Mouse (Mus musculus): ENCODE data around the gene Mindy2.

Gene Mindy2

GRCm38 (mm10) chr9:70668048-70668447 lies 11.1 kb upstream of the Mindy2 start:
- DNase-seq (ENCODE audit: low read depth, low spot score): peak; percentile 48

GRCm38 (mm10) chr9:70666811-70667210 lies 9.8 kb upstream of the Mindy2 start:
- no peak for DNase-seq (ENCODE audit: low read depth, low spot score)

GRCm38 (mm10) chr9:70665372-70666145 lies 8.6 kb upstream of the Mindy2 start:
- no peak for DNase-seq (ENCODE audit: low read depth, low spot score)

GRCm38 (mm10) chr9:70664847-70665246 lies 7.9 kb upstream of the Mindy2 start:
- no peak for DNase-seq (ENCODE audit: low read depth, low spot score)

GRCm38 (mm10) chr9:70658266-70658665 lies 1.3 kb upstream of the Mindy2 start:
- DNase-seq (ENCODE audit: low read depth, low spot score): no peak

- peak; percentile 90 for DNase-seq (ENCODE audit: low read depth, low spot score)
Observed at GRCm38 (mm10) chr9:70656130-70657007, 605 bp downstream of the Mindy2 start, which contains the start of gene Gm10642. TSS of gene Gm10642 (plus strand) at chr9:70656251.

GRCm38 (mm10) chr9:70655764-70656129 lies 1.2 kb downstream of the Mindy2 start:
- no peak for DNase-seq (ENCODE audit: low read depth, low spot score)

- DNase-seq (ENCODE audit: low read depth, low spot score): no peak
Observed at GRCm38 (mm10) chr9:70654496-70654895, 2.5 kb downstream of the Mindy2 start.

- no peak for DNase-seq (ENCODE audit: low read depth, low spot score)
Observed at GRCm38 (mm10) chr9:70653875-70654274, 3.1 kb downstream of the Mindy2 start.

GRCm38 (mm10) chr9:70652221-70652620 lies 4.8 kb downstream of the Mindy2 start:
- DNase-seq (ENCODE audit: low read depth, low spot score): no peak

- DNase-seq (ENCODE audit: low read depth, low spot score): no peak
Observed at GRCm38 (mm10) chr9:70650994-70651393, 6.0 kb downstream of the Mindy2 start.

GRCm38 (mm10) chr9:70650260-70650659 lies 6.7 kb downstream of the Mindy2 start:
- DNase-seq (ENCODE audit: low read depth, low spot score): no peak

- no peak for DNase-seq (ENCODE audit: low read depth, low spot score)
Observed at GRCm38 (mm10) chr9:70636748-70637147, 20.2 kb downstream of the Mindy2 start.

- DNase-seq (ENCODE audit: low read depth, low spot score): no peak
Observed at GRCm38 (mm10) chr9:70631665-70632064, 25.3 kb downstream of the Mindy2 start.

GRCm38 (mm10) chr9:70629711-70630110 lies 27.3 kb downstream of the Mindy2 start:
- no peak for DNase-seq (ENCODE audit: low read depth, low spot score)

GRCm38 (mm10) chr9:70611026-70611673 lies 45.8 kb downstream of the Mindy2 start:
- no peak for DNase-seq (ENCODE audit: low read depth, low spot score)

GRCm38 (mm10) chr9:70602186-70602845 lies 54.7 kb downstream of the Mindy2 start:
- DNase-seq (ENCODE audit: low read depth, low spot score): no peak

- no peak for DNase-seq (ENCODE audit: low read depth, low spot score)
Observed at GRCm38 (mm10) chr9:70598271-70598670, 58.7 kb downstream of the Mindy2 start.

GRCm38 (mm10) chr9:70591486-70591885 lies 65.5 kb downstream of the Mindy2 start:
- DNase-seq (ENCODE audit: low read depth, low spot score): no peak

- DNase-seq (ENCODE audit: low read depth, low spot score): no peak
Observed at GRCm38 (mm10) chr9:70590775-70591174, 66.2 kb downstream of the Mindy2 start.

GRCm38 (mm10) chr9:70587171-70587570 lies 69.8 kb downstream of the Mindy2 start:
- no peak for DNase-seq (ENCODE audit: low read depth, low spot score)

GRCm38 (mm10) chr9:70585172-70585571 lies 71.8 kb downstream of the Mindy2 start:
- no peak for DNase-seq (ENCODE audit: low read depth, low spot score)
